Mouse (Mus musculus) kidney, embryonic 14.5 days (tissue): ENCODE data around the gene Edrf1. TPM values are rescaled to one million over a fixed set of nuclear protein-coding genes. Genes with fewer than 3 reads are reported as not detected.
"Not testable (repeated sequence)": the region's sequence is repeated elsewhere in the genome, so short reads cannot be mapped to it uniquely, and the experiment has no call there.

Source experiments
- ATAC-seq: fragments of 200-750 bp; cut with Nextera tagmentation; 2 replicates; pipeline ENCODE4 v1.8.0; 2017; ENCODE audit warnings: moderate number of reproducible peaks, mild to moderate bottlenecking, moderate TSS enrichment, moderate library complexity; ENCODE audit not compliant: low FRiP score, low TSS enrichment
- H3K27ac ChIP-seq: fragments of 300-500 bp; sonication (generic); 2 replicates; pipeline ENCODE4 v1.5.1; 2014; ENCODE audit warnings: low read depth, mild to moderate bottlenecking, low read length, moderate library complexity, mixed read lengths
- H3K27me3 ChIP-seq: fragments of 300-500 bp; sonication (generic); 2 replicates; pipeline ENCODE4 v1.6.1; 2014; ENCODE audit warnings: mild to moderate bottlenecking, low read length; ENCODE audit not compliant: control insufficient read depth, insufficient read depth
- H3K36me3 ChIP-seq: fragments of 300-500 bp; sonication (generic); 2 replicates; pipeline ENCODE4 v1.6.1; 2014; ENCODE audit warnings: low read length, mixed read lengths; ENCODE audit not compliant: control insufficient read depth, insufficient read depth
- H3K4me1 ChIP-seq: fragments of 300-500 bp; sonication (generic); 2 replicates; pipeline ENCODE4 v1.6.1; 2014; ENCODE audit warnings: low read length, mixed read lengths; ENCODE audit not compliant: control insufficient read depth, insufficient read depth
- H3K4me2 ChIP-seq: fragments of 300-500 bp; sonication (generic); replicated peaks from 2 replicates; pipeline ENCODE4 v1.6.1; 2014; ENCODE audit warnings: low read depth, mild to moderate bottlenecking, low read length
- H3K4me3 ChIP-seq: fragments of 300-500 bp; sonication (generic); 2 replicates; pipeline ENCODE4 v1.5.1; 2014; ENCODE audit warnings: mild to moderate bottlenecking, low read length
- H3K9ac ChIP-seq: fragments of 300-500 bp; sonication (generic); 2 replicates; pipeline ENCODE4 v1.6.1; 2014; ENCODE audit warnings: low read depth, mild to moderate bottlenecking, low read length, moderate library complexity
- H3K9me3 ChIP-seq: fragments of 300-500 bp; sonication (generic); 2 replicates; pipeline ENCODE4 v1.6.1; 2016; ENCODE audit warnings: low read length; ENCODE audit not compliant: control insufficient read depth
- WGBS: fragments of 180-500 bp; shearing (Covaris S2); extraction: QIAGEN DNeasy Blood & Tissue Kit; methylation state at CpG from one replicate; pipeline ENCODE4 v1.1.7; 2014; 5-methylcytosine and 5-hydroxymethylcytosine counted together
- polyA plus RNA-seq: library from polyadenylated mRNA; unstranded; fragments of >200 nt; fragmentation: Nextera tagmentation; extraction: Ambion mirVana; gene quantifications from 2 replicates; pipeline ENCODE4 v1.2.1, GENCODE M21; 2014

Edrf1 gene
- polyA plus RNA-seq, 1 experiment from 2014 or later, result 26.9 TPM

DNA sequence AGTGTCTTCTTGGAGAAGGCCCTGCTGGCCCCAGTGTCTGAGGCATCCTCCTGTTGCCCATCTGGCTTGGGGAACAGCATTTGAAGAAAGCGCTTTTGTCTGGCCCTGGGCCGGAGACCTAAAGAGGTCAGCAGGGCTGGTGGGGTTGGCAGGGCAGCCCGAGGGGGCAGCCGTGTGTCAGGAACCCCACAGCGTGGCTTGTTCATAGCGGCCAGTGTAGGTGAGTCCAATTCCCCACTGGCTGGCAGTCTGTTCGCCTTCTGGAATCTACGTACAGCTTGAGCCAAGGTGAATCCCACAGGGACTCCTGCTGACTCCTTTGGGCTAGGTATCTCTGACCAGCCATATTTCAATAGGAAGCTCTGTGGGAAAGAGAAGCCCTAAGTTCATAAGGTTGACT lies 41.4 kb downstream of the Edrf1 start:
- Histone ChIP-seq H3K27me3 (no peaks in the 10 kb centered on the region), H3K9me3 (no peaks in the 10 kb centered on the region), H3K4me1 (no peaks in the 10 kb centered on the region), H3K4me3 (no peak overlapping the region), H3K36me3 (peaks cover 4% of the 10 kb centered on the region; the same call in 1 of the 2 replicates), H3K27ac (no peak overlapping the region), H3K4me2 (no peak overlapping the region), H3K9ac (no peak overlapping the region)
- no peak for ATAC-seq
- 89% methylated on average over 8 of the region's 8 CpGs for WGBS

DNA sequence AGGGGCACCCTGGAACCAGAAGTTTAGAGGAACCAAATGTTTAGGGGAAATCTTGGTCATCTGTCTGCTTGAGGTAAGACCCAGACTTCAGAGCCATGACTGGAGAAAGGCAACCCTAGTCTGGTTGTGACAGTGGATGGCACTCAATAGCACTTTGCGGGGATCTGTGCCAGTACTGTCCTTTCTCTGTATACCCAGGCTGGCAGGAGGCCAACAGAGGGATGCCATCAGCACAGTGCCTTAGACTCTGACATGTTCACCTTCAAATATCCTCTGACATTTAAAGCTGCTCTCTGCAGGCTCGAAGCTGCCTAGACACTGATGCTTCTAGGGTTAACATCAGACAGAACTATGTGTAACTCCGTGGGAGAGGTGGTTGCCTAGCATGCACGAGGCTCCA lies 42.1 kb downstream of the Edrf1 start:
- 66% methylated on average over 4 of the region's 4 CpGs for whole genome bisulfite sequencing
- Histone ChIP-seq H3K27ac (no peak overlapping the region), H3K9me3 (no peaks in the 10 kb centered on the region; the same call in 1 of the 2 replicates), H3K27me3 (no peaks in the 10 kb centered on the region), H3K9ac (no peak overlapping the region), H3K4me2 (no peak overlapping the region), H3K4me3 (no peak overlapping the region), H3K4me1 (no peaks in the 10 kb centered on the region), H3K36me3 (no peaks in the 10 kb centered on the region)
- ATAC-seq, result no peak

DNA sequence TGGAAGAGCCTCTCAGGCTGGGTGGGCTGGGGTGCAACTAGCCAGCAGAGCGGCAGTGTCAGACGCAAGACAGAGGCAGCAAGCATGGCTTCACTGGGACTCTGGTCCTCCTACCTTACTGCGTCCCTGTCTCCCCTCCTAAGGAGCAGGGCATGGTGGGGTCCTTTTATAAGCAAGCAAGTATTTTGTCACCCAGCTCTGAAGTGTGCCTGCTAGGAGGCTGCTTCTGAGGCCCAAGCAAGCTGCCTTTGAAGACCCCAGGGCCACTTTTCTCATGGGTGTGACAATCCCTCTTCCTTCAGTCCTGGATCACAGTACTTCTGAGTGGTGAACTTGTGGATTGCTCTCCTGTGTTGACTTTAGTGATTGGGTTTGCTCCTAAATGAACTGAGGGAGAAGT lies 42.6 kb downstream of the Edrf1 start, which contains the start of gene Mmp21:
Gene Mmp21, minus strand, starts transcription at position 101 of the 400 bp plus-strand sequence.
- no peak for ATAC-seq
- Histone ChIP-seq H3K36me3 (no peaks in the 10 kb centered on the region), H3K27me3 (no peaks in the 10 kb centered on the region), H3K9me3 (no peaks in the 10 kb centered on the region; the same call in 1 of the 2 replicates), H3K4me3 (no peak within 1 kb of the TSS), H3K27ac (no peak within 1 kb of the TSS), H3K9ac (no peak within 1 kb of the TSS), H3K4me2 (no peak within 1 kb of the TSS), H3K4me1 (no peaks in the 10 kb centered on the region)
- WGBS, result 62% methylated on average over 3 of the region's 3 CpGs

DNA sequence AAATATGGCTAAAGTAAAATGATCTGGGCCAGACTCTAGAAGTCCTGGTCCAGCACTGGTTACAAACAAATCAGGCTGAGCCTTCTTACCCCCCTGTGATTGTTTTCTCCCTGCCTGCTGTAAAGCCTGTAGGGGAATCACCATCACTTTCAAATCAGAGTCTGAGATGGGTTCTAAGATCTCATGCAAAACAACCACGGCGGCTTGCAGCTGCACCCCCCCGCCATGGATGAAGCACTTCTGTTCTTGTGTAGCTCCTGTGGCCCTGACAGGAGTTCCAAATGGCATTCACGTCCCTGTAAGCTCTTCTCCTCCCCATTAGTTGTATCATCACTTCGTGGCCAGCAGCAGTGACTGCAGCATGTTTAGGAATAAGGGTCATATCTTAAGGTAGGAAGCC lies 46.3 kb downstream of the Edrf1 start:
- no peak overlapping the region for H3K4me2 ChIP-seq
- WGBS, result 83% methylated on average over 5 of the region's 5 CpGs
- no peak for ATAC-seq
- no peaks in the 10 kb centered on the region for H3K4me1 ChIP-seq
- no peaks in the 10 kb centered on the region for H3K27me3 ChIP-seq
- peaks cover 4% of the 10 kb centered on the region for H3K36me3 ChIP-seq
- no peak overlapping the region for H3K4me3 ChIP-seq
- no peak overlapping the region for H3K9ac ChIP-seq
- H3K27ac ChIP-seq, result no peak overlapping the region
- H3K9me3 ChIP-seq, result peaks cover 5% of the 10 kb centered on the region; the same call in 1 of the 2 replicates

DNA sequence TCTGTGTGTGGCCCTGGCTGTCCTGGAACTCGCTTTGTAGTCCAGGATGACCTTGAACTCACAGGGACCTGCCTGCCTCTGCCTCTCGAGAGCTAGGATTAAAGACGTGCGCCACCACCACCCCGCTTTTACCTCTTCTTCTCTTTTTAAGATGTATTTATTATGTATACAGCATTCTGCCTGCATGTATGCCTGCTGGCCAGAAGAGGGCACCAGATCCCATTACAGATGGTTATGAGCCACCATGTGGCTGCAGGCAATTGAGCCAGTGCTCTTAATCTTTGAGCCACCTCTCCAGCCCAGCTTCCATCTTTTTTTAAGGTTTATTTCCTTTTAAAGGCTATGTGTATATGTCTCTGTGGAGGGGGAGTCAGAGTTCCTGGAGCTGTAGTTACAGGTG lies 46.8 kb downstream of the Edrf1 start:
- no peak overlapping the region for H3K27ac ChIP-seq
- no peak for ATAC-seq
- H3K4me2 ChIP-seq, result no peak overlapping the region
- H3K9me3 ChIP-seq, result peaks cover 5% of the 10 kb centered on the region; the same call in 1 of the 2 replicates
- H3K4me3 ChIP-seq, result no peak overlapping the region
- H3K9ac ChIP-seq, result no peak overlapping the region
- WGBS, result 94% methylated on average over 5 of the region's 5 CpGs
- H3K27me3 ChIP-seq, result no peaks in the 10 kb centered on the region
- H3K36me3 ChIP-seq, result peaks cover 7% of the 10 kb centered on the region
- no peaks in the 10 kb centered on the region for H3K4me1 ChIP-seq

DNA sequence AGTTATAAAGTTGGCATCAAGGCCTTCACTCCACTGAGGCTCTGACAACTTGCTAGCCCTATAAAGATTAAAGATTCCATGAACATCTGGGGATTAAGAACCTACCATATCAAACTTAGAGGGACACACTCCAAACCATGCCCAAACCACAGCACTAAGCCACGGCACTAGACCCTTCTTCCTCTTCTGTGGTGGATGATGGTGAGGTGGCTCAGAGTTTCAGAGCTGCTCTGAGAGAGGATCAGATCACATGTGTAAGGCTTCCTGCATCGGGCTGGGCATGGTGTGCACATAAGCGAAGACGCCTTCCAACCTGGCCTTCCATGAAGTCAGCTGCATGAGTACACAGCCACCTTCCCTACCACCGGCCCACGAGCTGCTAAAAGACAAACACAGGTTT lies 47.4 kb downstream of the Edrf1 start:
- Histone ChIP-seq H3K4me1 (no peaks in the 10 kb centered on the region), H3K36me3 (peaks cover 7% of the 10 kb centered on the region), H3K9me3 (peaks cover 5% of the 10 kb centered on the region; the same call in 1 of the 2 replicates), H3K9ac (no peak overlapping the region), H3K4me2 (no peak overlapping the region), H3K4me3 (no peak overlapping the region), H3K27me3 (no peaks in the 10 kb centered on the region), H3K27ac (no peak overlapping the region)
- ATAC-seq, result no peak
- 92% methylated on average over 6 of the region's 6 CpGs for WGBS

DNA sequence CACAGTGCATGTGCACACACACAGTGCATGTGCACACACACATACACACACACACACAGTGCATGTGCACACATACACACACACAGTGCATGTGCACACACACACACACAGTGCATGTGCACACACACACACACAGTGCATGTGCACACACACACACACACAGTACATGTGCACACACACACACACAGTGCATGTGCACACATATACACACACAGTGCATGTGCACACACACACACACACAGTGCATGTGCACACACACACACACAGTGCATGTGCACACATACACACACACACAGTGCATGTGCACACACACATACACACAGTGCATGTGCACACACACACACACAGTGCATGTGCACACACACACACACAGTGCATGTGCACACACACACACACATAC lies 48.3 kb downstream of the Edrf1 start:
- H3K4me1 ChIP-seq, H3K4me2 ChIP-seq, H3K27ac ChIP-seq, H3K27me3 ChIP-seq, ATAC-seq, H3K9me3 ChIP-seq, H3K9ac ChIP-seq, H3K36me3 ChIP-seq, H3K4me3 ChIP-seq: not testable (repeated sequence)

DNA sequence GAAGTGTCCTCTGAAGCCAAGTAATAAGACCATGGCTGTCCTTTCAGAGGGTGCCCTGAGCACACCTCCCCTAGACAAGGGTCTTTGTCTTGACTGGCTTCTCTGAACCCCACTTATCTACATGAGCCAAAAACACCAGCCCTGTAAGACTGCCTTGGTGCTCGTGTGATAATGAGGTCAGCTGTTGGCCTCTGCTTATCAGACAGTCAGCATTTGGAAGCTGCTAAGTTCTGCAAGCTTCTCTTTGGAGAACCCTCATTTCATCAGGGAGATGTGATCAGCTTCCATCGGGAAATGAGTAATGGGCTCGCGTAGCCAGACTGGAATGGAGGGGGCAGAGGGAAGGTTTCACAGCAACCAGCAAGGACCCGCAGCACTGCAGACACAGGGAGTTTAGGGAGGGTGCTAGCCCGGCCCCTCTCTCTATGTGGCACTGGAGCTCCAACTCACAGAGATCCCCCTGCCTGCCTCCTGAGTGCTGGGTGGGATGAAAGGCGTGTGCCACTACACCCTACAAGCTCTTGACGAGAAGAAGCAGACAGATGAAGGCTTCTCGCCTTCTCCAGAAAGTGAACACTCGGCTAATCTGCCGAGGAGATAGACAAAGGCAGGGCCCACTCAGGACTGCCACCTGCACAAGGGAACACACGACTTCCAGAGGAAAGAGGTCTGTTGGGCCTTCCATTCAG lies 60.8 kb downstream of the Edrf1 start:
- H3K27me3 ChIP-seq, result no peaks in the 10 kb centered on the region
- no peaks in the 10 kb centered on the region; the same call in 1 of the 2 replicates for H3K36me3 ChIP-seq
- no peak overlapping the region for H3K27ac ChIP-seq
- H3K4me1 ChIP-seq, result no peaks in the 10 kb centered on the region
- H3K9ac ChIP-seq, result no peak overlapping the region
- H3K4me2 ChIP-seq, result no peak overlapping the region
- no peak for ATAC-seq
- H3K9me3 ChIP-seq, result no peaks in the 10 kb centered on the region
- 89% methylated on average over 12 of the region's 12 CpGs for WGBS
- no peak overlapping the region for H3K4me3 ChIP-seq

DNA sequence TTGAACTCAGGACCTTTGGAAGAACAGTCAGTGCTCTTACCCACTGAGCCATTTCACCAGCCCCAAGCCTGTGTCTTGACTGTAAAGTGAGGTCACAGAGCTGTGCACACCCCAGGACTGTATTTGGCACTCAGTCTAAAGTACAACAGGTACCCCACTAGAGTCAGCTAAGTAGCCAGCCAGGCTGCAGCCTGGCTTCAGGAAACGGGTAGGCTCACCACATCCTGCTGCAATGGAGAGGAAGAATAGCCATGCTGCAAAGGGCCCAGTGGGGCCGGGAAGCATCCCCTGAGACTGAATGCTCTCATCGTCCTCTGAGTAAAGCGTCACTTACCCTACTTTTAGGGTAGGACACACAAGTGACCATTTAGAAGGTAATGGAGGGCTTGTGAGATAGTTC lies 62.5 kb downstream of the Edrf1 start:
- H3K4me1 ChIP-seq, result no peaks in the 10 kb centered on the region
- no peak overlapping the region for H3K27ac ChIP-seq
- H3K9me3 ChIP-seq, result no peaks in the 10 kb centered on the region
- H3K9ac ChIP-seq, result no peak overlapping the region
- H3K4me2 ChIP-seq, result no peak overlapping the region
- no peaks in the 10 kb centered on the region; the same call in 1 of the 2 replicates for H3K36me3 ChIP-seq
- no peak overlapping the region for H3K4me3 ChIP-seq
- no peaks in the 10 kb centered on the region for H3K27me3 ChIP-seq
- no peak for ATAC-seq
- 91% methylated on average over 4 of the region's 4 CpGs for WGBS
